Mouse (Mus musculus) heart, adult 2 months (tissue): ENCODE results near the gene Tiam1.

Experiments
- CTCF ChIP-seq: fragments of 200-600 bp; IDR thresholded peaks from 2 replicates; pipeline ENCODE4 v1.8.1; 2022; ENCODE audit warnings: antibody characterized with exemption, mild to moderate bottlenecking, moderate library complexity
- EP300 ChIP-seq: fragments of 200-500 bp; IDR thresholded peaks from 2 replicates; pipeline ENCODE4 v1.6.1; 2011; ENCODE audit warnings: low read depth, low read length, control low read depth; ENCODE audit not compliant: insufficient read depth
- POLR2A ChIP-seq: fragments of 200-500 bp; IDR thresholded peaks from 2 replicates; pipeline ENCODE4 v1.6.1; 2011; ENCODE audit warnings: mild to moderate bottlenecking, low read depth, low read length, control low read depth; ENCODE audit not compliant: insufficient read depth

- TF ChIP-seq EP300 (no peak), POLR2A (no peak), CTCF (no peak)
These were observed 53.2 kb downstream of the Tiam1 start for GRCm38 (mm10) chr16:90090368-90090767.
